Mouse (Mus musculus) cortical plate, adult 2 months (tissue): Measurements from ENCODE around the gene Gm17387. TPM values are rescaled to one million over a fixed set of nuclear protein-coding genes. Genes with fewer than 3 reads are reported as not detected.

ENCODE experiments used
- H3K27ac ChIP-seq: fragments of 200-500 bp; 2 replicates; pipeline ENCODE4 v1.5.1; 2012; ENCODE audit warnings: low read length, control low read depth, inconsistent platforms; ENCODE audit not compliant: insufficient read depth
- H3K4me1 ChIP-seq: fragments of 200-500 bp; 2 replicates; pipeline ENCODE4 v1.6.1; 2011; ENCODE audit warnings: low read length; ENCODE audit not compliant: control insufficient read depth, insufficient read depth
- H3K4me3 ChIP-seq: fragments of 200-500 bp; 2 replicates; pipeline ENCODE4 v1.5.1; 2011; ENCODE audit warnings: mild to moderate bottlenecking, low read length, control low read depth; ENCODE audit not compliant: insufficient read depth
- CTCF ChIP-seq: fragments of 200-500 bp; IDR thresholded peaks from 2 replicates; pipeline ENCODE4 v1.5.1; 2011; ENCODE audit warnings: mild to moderate bottlenecking, control low read depth, low read length; ENCODE audit not compliant: insufficient read depth; ENCODE audit errors: extremely low read depth
- POLR2A ChIP-seq: fragments of 200-500 bp; IDR thresholded peaks from 2 replicates; pipeline ENCODE4 v1.6.1; 2011; ENCODE audit warnings: mild to moderate bottlenecking, low read length, control low read depth; ENCODE audit not compliant: insufficient read depth; ENCODE audit errors: extremely low read depth
- polyA plus RNA-seq: library from polyadenylated mRNA; depleted of rRNA; stranded (reverse); fragments of >200 nt; gene quantifications from 2 replicates; pipeline ENCODE4 v1.2.3, GENCODE M21; 2012; rRNA removed

Gene Gm17387
- polyA plus RNA-seq, 1 experiment, result not detected

- peak overlapping the region; percentile 58 for H3K27ac ChIP-seq
- peaks cover 6% of the 10 kb centered on the region for H3K4me1 ChIP-seq
- peak; percentile 66 for TF ChIP-seq POLR2A
- peak; percentile 83 for TF ChIP-seq CTCF
- H3K4me3 ChIP-seq, result peak overlapping the region; percentile 28
Observed at GRCm38 (mm10) chr7:141070058-141070862, 41.3 kb downstream of the Gm17387 start.

- Histone ChIP-seq H3K27ac (peak overlapping the region; percentile 74; the same call in 1 of the 2 replicates), H3K4me1 (peaks cover 6% of the 10 kb centered on the region), H3K4me3 (no peak overlapping the region)
- peak; percentile 60 for TF ChIP-seq CTCF
- TF ChIP-seq POLR2A, result no peak
Observed at GRCm38 (mm10) chr7:141072017-141072745, 43.2 kb downstream of the Gm17387 start.

GRCm38 (mm10) chr7:141073782-141074181 lies 44.9 kb downstream of the Gm17387 start:
- no peak overlapping the region for H3K4me3 ChIP-seq
- peaks cover 6% of the 10 kb centered on the region for H3K4me1 ChIP-seq
- TF ChIP-seq CTCF (no peak), POLR2A (no peak)
- no peak overlapping the region for H3K27ac ChIP-seq

GRCm38 (mm10) chr7:141077841-141078240 lies 48.9 kb downstream of the Gm17387 start, which contains the start of gene Pkp3:
Gene Pkp3 (plus strand): TSS chr7:141078218.
- no peak within 1 kb of the TSS for H3K4me3 ChIP-seq
- TF ChIP-seq CTCF (no peak), POLR2A (no peak)
- H3K4me1 ChIP-seq, result no peaks in the 10 kb centered on the region
- no peak within 1 kb of the TSS for H3K27ac ChIP-seq

GRCm38 (mm10) chr7:141078876-141079275 lies 49.9 kb downstream of the Gm17387 start:
- no peak overlapping the region for H3K4me3 ChIP-seq
- H3K4me1 ChIP-seq, result no peaks in the 10 kb centered on the region
- no peak overlapping the region for H3K27ac ChIP-seq
- TF ChIP-seq CTCF, result no peak
- no peak for TF ChIP-seq POLR2A

Other genes starting within 250 kb of the Gm17387 start
- 0.74 and 1.0 TPM in 2 replicates for gene Syce1, start 241.3 kb upstream of the Gm17387 start, polyA plus RNA-seq
- gene Zfp941, start 207.0 kb upstream of the Gm17387 start, polyA plus RNA-seq, result 17.5 and 21.4 TPM in 2 replicates
- 3.4 and 4.1 TPM in 2 replicates for gene Urah, start 194.1 kb upstream of the Gm17387 start, polyA plus RNA-seq
- not detected in 2 replicates for gene Scgb1c1, start 183.6 kb upstream of the Gm17387 start, polyA plus RNA-seq
- gene Odf3, start 181.3 kb upstream of the Gm17387 start, polyA plus RNA-seq, result 0.32 and 0.46 TPM in 2 replicates
- gene Gm45785, start 172.8 kb upstream of the Gm17387 start, polyA plus RNA-seq, result 0.19 and 0.46 TPM in 2 replicates
- 79.5 and 89.3 TPM in 2 replicates for gene Ric8a, start 172.2 kb upstream of the Gm17387 start, polyA plus RNA-seq
- gene Bet1l, start 171.6 kb upstream of the Gm17387 start, polyA plus RNA-seq, result 34.3 and 38.3 TPM in 2 replicates
- 96.6 and 103 TPM in 2 replicates for gene Psmd13, start 147.2 kb upstream of the Gm17387 start, polyA plus RNA-seq
- 153 and 158 TPM in 2 replicates for gene Sirt3, start 146.8 kb upstream of the Gm17387 start, polyA plus RNA-seq
- gene Cox8b, start 128.7 kb upstream of the Gm17387 start, polyA plus RNA-seq, result 1.2 and 1.3 TPM in 2 replicates
- 0.44 and 0.54 TPM in 2 replicates for gene Nlrp6, start 108.2 kb upstream of the Gm17387 start, polyA plus RNA-seq
- gene Pgghg, start 87.7 kb upstream of the Gm17387 start, polyA plus RNA-seq, result 8.0 and 8.5 TPM in 2 replicates
- 0.15 TPM in 1 of 2 replicates, not detected in the other for gene Ifitm5, start 78.8 kb upstream of the Gm17387 start, polyA plus RNA-seq
- not detected in 2 replicates for gene Gm45717, start 73.2 kb upstream of the Gm17387 start, polyA plus RNA-seq
- gene Ifitm2, start 73.1 kb upstream of the Gm17387 start, polyA plus RNA-seq, result 47.7 and 48.0 TPM in 2 replicates
- gene Ifitm1, start 61.9 kb upstream of the Gm17387 start, polyA plus RNA-seq, result 22.0 and 28.5 TPM in 2 replicates
- 50.4 and 59.6 TPM in 2 replicates for gene Ifitm3, start 18.4 kb upstream of the Gm17387 start, polyA plus RNA-seq
- 0.74 and 1.3 TPM in 2 replicates for gene Ifitm6, start 11.2 kb upstream of the Gm17387 start, polyA plus RNA-seq
- 109 and 125 TPM in 2 replicates for gene B4galnt4, start 32.0 kb downstream of the Gm17387 start, polyA plus RNA-seq
- 0.06 and 0.15 TPM in 2 replicates for gene Pkp3, start 49.1 kb downstream of the Gm17387 start, polyA plus RNA-seq
- 4.0 and 4.3 TPM in 2 replicates for gene Sigirr, start 71.4 kb downstream of the Gm17387 start, polyA plus RNA-seq
- 0.08 TPM in 1 of 2 replicates, not detected in the other for gene Ano9, start 88.7 kb downstream of the Gm17387 start, polyA plus RNA-seq
- gene Ptdss2, start 93.3 kb downstream of the Gm17387 start, polyA plus RNA-seq, result 57.6 and 58.9 TPM in 2 replicates
- 38.6 and 38.8 TPM in 2 replicates for gene Rnh1, start 143.7 kb downstream of the Gm17387 start, polyA plus RNA-seq
- gene Hras, start 164.9 kb downstream of the Gm17387 start, polyA plus RNA-seq, result 256 and 265 TPM in 2 replicates
- 5.4 and 5.8 TPM in 2 replicates for gene Lrrc56, start 165.0 kb downstream of the Gm17387 start, polyA plus RNA-seq
- gene Lmntd2, start 184.9 kb downstream of the Gm17387 start, polyA plus RNA-seq, result 0.17 and 0.27 TPM in 2 replicates
- gene Rassf7, start 186.7 kb downstream of the Gm17387 start, polyA plus RNA-seq, result 1.5 and 2.2 TPM in 2 replicates
- gene Phrf1, start 199.7 kb downstream of the Gm17387 start, polyA plus RNA-seq, result 24.3 and 26.0 TPM in 2 replicates
- 6.8 and 7.5 TPM in 2 replicates for gene Irf7, start 237.3 kb downstream of the Gm17387 start, polyA plus RNA-seq
- 0.04 TPM in 1 of 2 replicates, not detected in the other for gene Cdhr5, start 247.7 kb downstream of the Gm17387 start, polyA plus RNA-seq